Mouse (Mus musculus): Measurements from ENCODE around the gene Dock1. TPM values are rescaled to one million over a fixed set of nuclear protein-coding genes. Genes with fewer than 3 reads are reported as not detected.

The Dock1 gene
- total and polyA plus RNA-seq, 3 experiments, result not detected

DNA sequence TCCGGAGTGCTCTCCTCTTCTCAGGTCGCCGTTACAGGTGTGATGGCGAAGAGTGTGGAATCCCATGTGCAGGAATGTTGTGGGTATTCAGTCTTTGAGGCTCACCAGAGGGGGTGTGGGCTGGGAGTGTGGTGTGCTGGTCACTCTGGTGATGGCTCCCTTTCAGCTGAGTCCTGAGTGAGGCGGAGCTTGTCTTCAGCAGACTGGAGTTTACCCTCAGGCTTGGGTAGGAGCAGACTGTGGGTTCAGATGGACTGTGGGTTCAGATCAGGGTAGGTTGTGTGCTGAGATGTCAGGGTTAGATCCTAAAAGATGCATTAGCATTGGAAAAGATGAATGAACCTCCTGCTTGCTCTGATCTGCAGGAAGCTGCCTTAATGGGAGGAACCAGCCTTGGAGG, 29.5 kb downstream of the Dock1 start (continued):
- no peak for TF ChIP-seq RCOR1 (conservative IDR thresholded peaks at IDR 0.05; ENCODE audit: low read depth, low read length)
- TF ChIP-seq MAZ (IDR thresholded peaks at IDR 0.05; ENCODE audit: low read depth, low read length), result no peak

DNA sequence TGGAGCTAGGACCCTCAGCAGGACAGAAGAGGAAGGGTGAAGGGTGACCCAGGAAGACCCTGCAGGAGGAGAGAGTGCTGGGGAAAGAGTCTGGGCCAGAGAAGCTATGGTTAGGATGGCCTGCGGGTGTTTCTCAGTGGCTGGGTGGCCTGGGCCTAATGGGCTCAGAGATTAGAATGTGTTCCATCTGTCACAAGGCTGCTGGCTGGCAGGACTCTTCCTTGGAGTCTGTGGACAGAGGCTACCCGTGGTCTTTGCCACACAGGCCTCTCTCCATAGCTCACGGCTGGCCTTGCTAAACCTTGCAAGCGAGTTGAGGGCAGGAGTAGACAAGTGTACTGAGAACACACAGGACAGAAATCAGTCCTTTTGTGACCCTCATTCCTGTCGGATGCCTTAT, 32.0 kb downstream of the Dock1 start:
- no peak for DNase-seq (ENCODE audit: extremely low read depth)
- in situ Hi-C loops (cut with MboI; ENCODE audit: low pct_ligation_motif_present, low pct_unique_long_range_greater_than_20kb, low sequenced_read_pairs) (no loop called here), dilution Hi-C loops (cut with MboI; ENCODE audit: extremely low pct_ligation_motif_present, extremely low pct_unique_long_range_greater_than_20kb, low sequenced_read_pairs) (no loop called here)
- no peak for TF ChIP-seq MEF2A (IDR thresholded peaks at IDR 0.05; ENCODE audit: borderline replicate concordance, low read depth, low read length)
- no peak for TF ChIP-seq ZNF384 (IDR thresholded peaks at IDR 0.05; ENCODE audit: low read depth, low read length)
- TF ChIP-seq PAX5 (IDR thresholded peaks at IDR 0.05; ENCODE audit: low read length), result no peak
- TF ChIP-seq ZC3H11A (IDR thresholded peaks at IDR 0.05; ENCODE audit: low read depth, low read length), result no peak
- no peak for TF ChIP-seq UBTF (IDR thresholded peaks at IDR 0.05; ENCODE audit: low read depth, low read length)
- no peak for TF ChIP-seq SMC3 (IDR thresholded peaks at IDR 0.05; ENCODE audit: low read depth, low read length)
- no peak for TF ChIP-seq MAX (IDR thresholded peaks at IDR 0.05; ENCODE audit: low read length)
- no peak for TF ChIP-seq GABPA (IDR thresholded peaks at IDR 0.05; ENCODE audit: insufficient replicate concordance, low read depth, low read length)
- TF ChIP-seq CHD2 (IDR thresholded peaks at IDR 0.05; ENCODE audit: low read length), result no peak
- TF ChIP-seq ETS1 (conservative IDR thresholded peaks at IDR 0.05; ENCODE audit: low read depth, low read length), result no peak
- TF ChIP-seq E2F4 (IDR thresholded peaks at IDR 0.05; ENCODE audit: insufficient replicate concordance, low read depth, low read length), result no peak
- TF ChIP-seq BHLHE40 (IDR thresholded peaks at IDR 0.05; ENCODE audit: low read depth, low read length), result no peak
- TF ChIP-seq RCOR1 (conservative IDR thresholded peaks at IDR 0.05; ENCODE audit: low read depth, low read length), result no peak
- no peak for TF ChIP-seq RAD21 (IDR thresholded peaks at IDR 0.05; ENCODE audit: low read depth, low read length)
- TF ChIP-seq CTCF (conservative IDR thresholded peaks at IDR 0.05 in 1 of 2, IDR thresholded peaks at IDR 0.05 in 1 of 2; ENCODE audit: low read depth in 2 of 2, low read length in 2 of 2), result no peak
- TF ChIP-seq KAT2A (IDR thresholded peaks at IDR 0.05; ENCODE audit: insufficient replicate concordance, low read length), result no peak
- no peak for TF ChIP-seq TBP (conservative IDR thresholded peaks at IDR 0.05; ENCODE audit: low read depth, low read length)
- no peak for TF ChIP-seq POLR2A (IDR thresholded peaks at IDR 0.05; ENCODE audit: low read depth, low read length)
- Histone ChIP-seq H3K4me2 (ENCODE audit: insufficient read depth, low read depth, poor library complexity, severe bottlenecking) (no peak overlapping the region), H3K4me1 (ENCODE audit: control insufficient read depth in 1 of 2, insufficient read depth in 2 of 2) (no peaks in the 10 kb centered on the region), H3K79me2 (replicated peaks; ENCODE audit: control insufficient read depth, extremely low read depth, insufficient read depth, poor library complexity, severe bottlenecking) (no peaks in the 10 kb centered on the region), H3K27ac (ENCODE audit: insufficient read depth, low read depth) (no peak overlapping the region), H3K9ac (ENCODE audit: insufficient read depth, low read depth) (no peak overlapping the region), H3K4me3 (replicated peaks in 1 of 3; ENCODE audit: low read depth in 2 of 3, low read length in 2 of 3, poor library complexity in 1 of 3) (no peak overlapping the region), H3K36me3 (replicated peaks in 1 of 2; ENCODE audit: control insufficient read depth in 1 of 2, insufficient read depth in 1 of 2, low read length in 1 of 2) (no peaks in the 10 kb centered on the region), H3K9me3 (replicated peaks; ENCODE audit: low read length) (peaks cover 91% of the 10 kb centered on the region), H3K27me3 (replicated peaks) (no peaks in the 10 kb centered on the region)

DNA sequence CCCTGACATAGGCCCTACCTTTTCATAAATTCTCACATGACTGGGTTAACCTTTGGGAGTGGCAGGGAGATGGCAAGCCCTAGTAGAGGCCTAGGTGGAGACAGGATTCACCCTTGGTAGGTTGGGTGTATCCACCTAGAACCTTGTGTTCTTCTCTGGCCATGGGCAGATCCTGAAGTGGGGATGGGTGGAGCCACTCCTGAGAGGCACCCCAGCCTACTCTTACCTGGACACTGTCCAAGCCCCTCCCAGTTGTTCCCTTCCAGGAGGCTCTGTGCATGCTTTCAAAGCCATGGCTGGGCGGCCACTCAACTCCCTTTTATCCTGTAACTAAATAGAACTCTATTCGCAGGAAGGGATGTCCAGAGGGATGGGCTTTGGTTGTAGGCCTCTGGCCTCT, 33.2 kb downstream of the Dock1 start:
- dilution Hi-C loops (cut with MboI; ENCODE audit: extremely low pct_ligation_motif_present, extremely low pct_unique_long_range_greater_than_20kb, low sequenced_read_pairs) (no loop called here), in situ Hi-C loops (cut with MboI; ENCODE audit: low pct_ligation_motif_present, low pct_unique_long_range_greater_than_20kb, low sequenced_read_pairs) (no loop called here)
- H3K4me1 ChIP-seq (ENCODE audit: control insufficient read depth in 1 of 2, insufficient read depth in 2 of 2), result no peaks in the 10 kb centered on the region
- no peak overlapping the region for H3K4me2 ChIP-seq (ENCODE audit: insufficient read depth, low read depth, poor library complexity, severe bottlenecking)
- peaks cover 91% of the 10 kb centered on the region for H3K9me3 ChIP-seq (replicated peaks; ENCODE audit: low read length)
- no peaks in the 10 kb centered on the region for H3K27me3 ChIP-seq (replicated peaks)
- no peak overlapping the region for H3K9ac ChIP-seq (ENCODE audit: insufficient read depth, low read depth)
- no peak overlapping the region for H3K27ac ChIP-seq (ENCODE audit: insufficient read depth, low read depth)
- no peaks in the 10 kb centered on the region for H3K79me2 ChIP-seq (replicated peaks; ENCODE audit: control insufficient read depth, extremely low read depth, insufficient read depth, poor library complexity, severe bottlenecking)
- no peak for TF ChIP-seq ZMIZ1 (IDR thresholded peaks at IDR 0.05; ENCODE audit: low read depth, low read length)
- TF ChIP-seq POLR2A (IDR thresholded peaks at IDR 0.05; ENCODE audit: low read depth, low read length), result no peak
- no peak for TF ChIP-seq CHD2 (IDR thresholded peaks at IDR 0.05; ENCODE audit: low read length)
- no peak for TF ChIP-seq MXI1 (IDR thresholded peaks at IDR 0.05; ENCODE audit: low read depth, low read length)
- no peak for TF ChIP-seq ZKSCAN1 (IDR thresholded peaks at IDR 0.05; ENCODE audit: borderline replicate concordance, low read depth, low read length)
- TF ChIP-seq TBP (conservative IDR thresholded peaks at IDR 0.05; ENCODE audit: low read depth, low read length), result no peak
- TF ChIP-seq ETS1 (conservative IDR thresholded peaks at IDR 0.05; ENCODE audit: low read depth, low read length), result no peak
- TF ChIP-seq E2F4 (IDR thresholded peaks at IDR 0.05; ENCODE audit: insufficient replicate concordance, low read depth, low read length), result no peak
- TF ChIP-seq MEF2A (IDR thresholded peaks at IDR 0.05; ENCODE audit: borderline replicate concordance, low read depth, low read length), result no peak
- TF ChIP-seq SIN3A (IDR thresholded peaks at IDR 0.05; ENCODE audit: low read length), result no peak
- no peak for TF ChIP-seq POLR2AphosphoS2 (IDR thresholded peaks at IDR 0.05; ENCODE audit: low read depth, low read length)
- no peak overlapping the region for H3K4me3 ChIP-seq (replicated peaks in 1 of 3; ENCODE audit: low read depth in 2 of 3, low read length in 2 of 3, poor library complexity in 1 of 3)
- no peak for DNase-seq (ENCODE audit: extremely low read depth)
- no peaks in the 10 kb centered on the region for H3K36me3 ChIP-seq (replicated peaks in 1 of 2; ENCODE audit: control insufficient read depth in 1 of 2, insufficient read depth in 1 of 2, low read length in 1 of 2)

Measured in CH12.LX (cell line).